Mouse (Mus musculus): ENCODE data around the gene Tsx.

DNA sequence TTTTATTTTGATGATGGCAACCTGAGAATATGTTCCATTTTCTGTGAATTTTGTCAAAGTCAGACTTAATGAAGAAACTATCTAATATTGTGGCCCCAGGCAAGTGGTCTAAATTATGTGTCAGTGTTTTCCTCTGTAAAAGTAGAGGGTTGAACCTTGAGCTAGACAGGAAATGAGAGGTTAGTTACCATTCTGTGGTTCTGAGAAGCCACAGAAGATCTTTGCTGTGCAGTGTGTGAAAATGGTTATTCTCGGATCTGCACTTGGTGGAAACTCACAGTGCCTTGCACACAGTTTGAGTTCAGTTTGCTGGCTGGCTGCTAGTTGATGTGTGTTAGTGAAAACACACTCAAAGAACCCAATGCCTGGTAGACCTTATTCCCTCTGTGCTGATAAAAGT lies 20.4 kb upstream of the Tsx start:
- TF ChIP-seq CTCF (IDR thresholded peaks at IDR 0.05; ENCODE audit: low read depth) (no peak), EP300 (IDR thresholded peaks at IDR 0.05; ENCODE audit: low read depth) (no peak)
